ENCODE assay signal across 8 mouse cellular contexts in the genomic region with DNA sequence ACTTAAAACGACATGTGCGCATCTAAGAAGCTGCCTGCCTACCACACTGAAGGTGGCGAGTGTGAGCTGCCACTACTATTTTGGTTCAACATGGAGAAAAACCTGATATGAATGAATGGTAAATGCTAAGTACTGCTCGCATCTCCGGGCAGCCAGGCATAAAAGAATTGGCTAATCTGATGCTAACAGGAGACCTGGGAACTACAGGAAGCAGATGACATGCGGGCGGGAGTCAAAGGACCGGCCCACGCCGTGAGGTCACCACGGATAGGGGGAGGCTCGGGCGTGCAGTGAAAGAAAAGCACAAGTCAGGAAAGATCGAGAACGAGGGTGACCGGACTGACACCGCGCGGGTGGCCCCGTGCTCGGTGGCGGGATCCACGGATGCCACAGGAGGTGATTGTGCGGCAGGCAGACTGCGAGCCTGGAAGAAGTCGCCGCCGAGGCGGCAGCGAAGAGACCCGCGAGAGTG. TPM values are rescaled to one million over a fixed set of nuclear protein-coding genes. Genes with fewer than 3 reads are reported as not detected.
DNase-seq lines count a peak whose midpoint lies in the region; ATAC-seq and TF ChIP-seq lines count a peak whose summit lies in the region.

No protein-coding gene starts in this region.

- H3K27ac ChIP-seq in heart, embryonic 13.5 days (replicated peaks), result peak overlapping the region; percentile 28
- 0 out of 2 replicates have a peak overlapping the region, but pooled peaks have one; percentile 25 for H3K27ac ChIP-seq in kidney, embryonic 16.5 days (ENCODE audit: low read length)
- peak overlapping the region; percentile 36 for H3K27ac ChIP-seq in liver, embryonic 14.5 days
- peak overlapping the region; percentile 33; the same call in 1 of the 2 replicates for H3K27ac ChIP-seq in stomach, embryonic 16.5 days (ENCODE audit: low read length)

- DNase-seq in CD8-positive naive resting alpha-beta T cell, adult 2 months (ENCODE audit: low read depth in 2 of 2, low spot score in 2 of 2), result peak; percentile 30 to 38
- DNase-seq in brain, adult 2 months (ENCODE audit: low read depth, low spot score), result peak; percentile 78
- DNase-seq in liver, embryonic 14.5 days (ENCODE audit: low read depth in 3 of 3, low spot score in 3 of 3), result peak; percentile 55 to 63 (median 60)
- DNase-seq in natural killer cell, adult 2 months (ENCODE audit: low spot score in 2 of 2), result peak; percentile 34 to 41

- H3K4me1 ChIP-seq in heart, embryonic 13.5 days, result peaks cover 22% of the 10 kb centered on the region
- peaks cover 5% of the 10 kb centered on the region; the same call in 1 of the 2 replicates for H3K4me1 ChIP-seq in kidney, embryonic 16.5 days (ENCODE audit: insufficient read depth, low read length)
- H3K4me1 ChIP-seq in liver, embryonic 14.5 days (replicated peaks; ENCODE audit: control insufficient read depth in 2 of 2, insufficient read depth in 2 of 2, low read length in 1 of 2), result peaks cover 9% of the 10 kb centered on the region in 2 experiments; a peak in 3 of 4 replicates
- H3K4me1 ChIP-seq in stomach, embryonic 16.5 days (ENCODE audit: control insufficient read depth, insufficient read depth, low read length), result peaks cover 7% of the 10 kb centered on the region; the same call in 1 of the 2 replicates

- no peaks in the 10 kb centered on the region for H3K27me3 ChIP-seq in heart, embryonic 13.5 days (replicated peaks)
- no peaks in the 10 kb centered on the region for H3K27me3 ChIP-seq in kidney, embryonic 16.5 days (ENCODE audit: insufficient read depth, low read length)
- no peaks in the 10 kb centered on the region for H3K27me3 ChIP-seq in liver, embryonic 14.5 days (ENCODE audit: control insufficient read depth, insufficient read depth, low read length)
- no peaks in the 10 kb centered on the region for H3K27me3 ChIP-seq in stomach, embryonic 16.5 days (ENCODE audit: control insufficient read depth, insufficient read depth, low read length)

- peak; percentile 8; the same call in 1 of the 2 replicates for TF ChIP-seq EP300 in liver, embryonic 14.5 days (IDR thresholded peaks at IDR 0.05; ENCODE audit: low read depth)

- peak overlapping the region; percentile 97 for H3K4me2 ChIP-seq in heart, embryonic 13.5 days
- peak overlapping the region; percentile 95 for H3K4me2 ChIP-seq in kidney, embryonic 16.5 days (replicated peaks; ENCODE audit: low read depth, low read length)
- peak overlapping the region; percentile 81 for H3K4me2 ChIP-seq in liver, embryonic 14.5 days (ENCODE audit: low read depth)
- H3K4me2 ChIP-seq in stomach, embryonic 16.5 days (ENCODE audit: low read depth, low read length), result peak overlapping the region; percentile 91

- peak; percentile 11; the same call in 1 of the 2 replicates for TF ChIP-seq CTCF in liver, embryonic 14.5 days (IDR thresholded peaks at IDR 0.05; ENCODE audit: low read depth)

- peak overlapping the region; percentile 91 for H3K9ac ChIP-seq in heart, embryonic 13.5 days
- peak overlapping the region; percentile 82 for H3K9ac ChIP-seq in kidney, embryonic 16.5 days (replicated peaks; ENCODE audit: low read length)
- H3K9ac ChIP-seq in liver, embryonic 14.5 days (replicated peaks), result peak overlapping the region; percentile 79
- peak overlapping the region; percentile 86 for H3K9ac ChIP-seq in stomach, embryonic 16.5 days (ENCODE audit: low read length)

- H3K9me3 ChIP-seq in heart, embryonic 13.5 days, result no peaks in the 10 kb centered on the region
- no peaks in the 10 kb centered on the region for H3K9me3 ChIP-seq in kidney, embryonic 16.5 days (ENCODE audit: low read length)
- H3K9me3 ChIP-seq in liver, embryonic 14.5 days (ENCODE audit: control insufficient read depth, low read length), result no peaks in the 10 kb centered on the region
- H3K9me3 ChIP-seq in stomach, embryonic 16.5 days (replicated peaks; ENCODE audit: control insufficient read depth, low read length), result no peaks in the 10 kb centered on the region

- no peaks in the 10 kb centered on the region for H3K36me3 ChIP-seq in heart, embryonic 13.5 days
- H3K36me3 ChIP-seq in kidney, embryonic 16.5 days (ENCODE audit: insufficient read depth, low read length), result no peaks in the 10 kb centered on the region
- no peaks in the 10 kb centered on the region for H3K36me3 ChIP-seq in liver, embryonic 14.5 days (replicated peaks; ENCODE audit: control insufficient read depth, insufficient read depth, low read depth)
- H3K36me3 ChIP-seq in stomach, embryonic 16.5 days (ENCODE audit: control insufficient read depth, insufficient read depth, low read length), result no peaks in the 10 kb centered on the region

- peak overlapping the region; percentile 96 for H3K4me3 ChIP-seq in heart, embryonic 13.5 days
- H3K4me3 ChIP-seq in kidney, embryonic 16.5 days (ENCODE audit: low read length), result peak overlapping the region; percentile 91
- H3K4me3 ChIP-seq in liver, embryonic 14.5 days (ENCODE audit: insufficient read depth in 1 of 2, low read depth in 2 of 2, low read length in 2 of 2), result peak overlapping the region; percentile 83 to 95
- H3K4me3 ChIP-seq in stomach, embryonic 16.5 days (replicated peaks; ENCODE audit: low read length), result peak overlapping the region; percentile 94

- 1% methylated on average over 32 of the region's 32 CpGs for WGBS in heart, embryonic 13.5 days
- WGBS in kidney, embryonic 16.5 days, result under 1% methylated on average over 32 of the region's 32 CpGs
- WGBS in liver, embryonic 14.5 days (ENCODE audit: insufficient replicate concordance), result 1% methylated on average over 32 of the region's 32 CpGs
- under 1% methylated on average over 32 of the region's 32 CpGs for WGBS in stomach, embryonic 16.5 days

- ATAC-seq in erythroblast, adult 5-6 weeks (replicated peaks; ENCODE audit: low FRiP score, poor library complexity, severe bottlenecking), result peak; percentile 72
- ATAC-seq in heart, embryonic 13.5 days (ENCODE audit: extremely low read depth, insufficient number of reproducible peaks, low FRiP score, low TSS enrichment), result peak; percentile 14; the same call in 1 of the 2 replicates
- peak; percentile 75 for ATAC-seq in kidney, embryonic 16.5 days (ENCODE audit: low FRiP score, low TSS enrichment)
- peak; percentile 85 for ATAC-seq in liver, embryonic 14.5 days (ENCODE audit: insufficient read depth)
- peak; percentile 63 for ATAC-seq in stomach, embryonic 16.5 days (ENCODE audit: insufficient read depth, low FRiP score)

RNA-seq across cellular contexts. Expression of a gene that starts 0.6 kb away (rescaled TPM):
- total RNA-seq in erythroblast, adult 5-6 weeks (2015; ENCODE audit: low replicate concordance), result 0.21 and 2.5 TPM in 2 replicates
- 2.6 and 4.6 TPM in 2 replicates for total RNA-seq in erythroblast, adult 5-6 weeks (2017; ENCODE audit: low replicate concordance)
- 10.0 and 10.7 TPM in 2 replicates for polyA plus RNA-seq in heart, embryonic 13.5 days (2015; fragmentation: Nextera tagmentation; extraction: Ambion mirVana)
- polyA plus RNA-seq in kidney, embryonic 16.5 days (2015; fragmentation: Nextera tagmentation; extraction: Ambion mirVana), result 18.9 and 20.8 TPM in 2 replicates
- polyA plus RNA-seq in liver, embryonic 14.5 days (2012; rRNA removed), result 5.2 and 5.8 TPM in 2 replicates
- 8.7 and 10.6 TPM in 2 replicates for polyA plus RNA-seq in liver, embryonic 14.5 days (2014; fragmentation: Nextera tagmentation; extraction: Ambion mirVana)
- polyA plus RNA-seq in stomach, embryonic 16.5 days (2015; fragmentation: Nextera tagmentation; extraction: Ambion mirVana), result 15.9 and 17.2 TPM in 2 replicates

RNA-seq across cellular contexts. Expression of a gene that starts 34.1 kb away (rescaled TPM):
- total RNA-seq in erythroblast, adult 5-6 weeks (2015; ENCODE audit: low replicate concordance), result not detected in 2 replicates
- total RNA-seq in erythroblast, adult 5-6 weeks (2017; ENCODE audit: low replicate concordance), result not detected in 2 replicates
- 2.8 and 3.3 TPM in 2 replicates for polyA plus RNA-seq in heart, embryonic 13.5 days (2015; fragmentation: Nextera tagmentation; extraction: Ambion mirVana)
- polyA plus RNA-seq in kidney, embryonic 16.5 days (2015; fragmentation: Nextera tagmentation; extraction: Ambion mirVana), result 6.8 and 8.0 TPM in 2 replicates
- 0.01 and 0.04 TPM in 2 replicates for polyA plus RNA-seq in liver, embryonic 14.5 days (2012; rRNA removed)
- polyA plus RNA-seq in liver, embryonic 14.5 days (2014; fragmentation: Nextera tagmentation; extraction: Ambion mirVana), result not detected in 2 replicates
- 1.3 and 1.4 TPM in 2 replicates for polyA plus RNA-seq in stomach, embryonic 16.5 days (2015; fragmentation: Nextera tagmentation; extraction: Ambion mirVana)

Comparison
In these comparisons a context has a peak if more than half of its experiments do, and no peak if none do; other contexts are left out.
1. Peak in every context shown above with its lines: DNase-seq, ATAC-seq, H3K4me3 ChIP-seq and H3K27ac ChIP-seq.
2. ATAC-seq: peak in every context shown above with its lines; median percentile 85 in liver, embryonic 14.5 days; 75 in kidney, embryonic 16.5 days; 72 in erythroblast, adult 5-6 weeks; 63 in stomach, embryonic 16.5 days; 14 in heart, embryonic 13.5 days.